Mouse (Mus musculus): ENCODE data around the gene Asmt. TPM values are rescaled to one million over a fixed set of nuclear protein-coding genes. Genes with fewer than 3 reads are reported as not detected.

Gene Asmt
- polyA plus RNA-seq (2015; fragmentation: Nextera tagmentation; extraction: Ambion mirVana): not detected in 2 replicates

DNA sequence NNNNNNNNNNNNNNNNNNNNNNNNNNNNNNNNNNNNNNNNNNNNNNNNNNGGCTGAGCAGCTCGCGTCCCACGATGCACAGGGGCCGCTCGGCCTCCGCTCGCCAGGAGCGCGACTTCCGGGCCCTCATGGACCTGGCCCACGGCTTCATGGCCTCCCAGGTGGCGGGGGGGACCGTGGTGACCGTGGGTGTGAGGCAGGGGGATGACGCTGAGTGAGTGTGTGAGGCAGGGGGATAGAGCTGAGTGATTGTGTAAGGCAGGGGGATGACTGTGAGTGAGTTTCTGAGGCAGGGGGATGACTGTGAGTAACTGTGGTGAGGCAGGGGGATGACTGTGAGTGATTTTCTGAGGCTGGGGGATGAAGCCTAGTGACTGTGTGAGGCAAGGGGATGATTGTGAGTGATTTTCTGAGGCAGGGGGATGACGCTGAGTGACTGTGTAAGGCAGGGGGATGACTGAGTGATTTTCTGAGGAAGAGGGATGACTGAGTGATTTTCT lies at the start of gene Asmt:
Gene Asmt, plus strand, starts transcription at position 51 of the 499 bp plus-strand sequence.
- Histone ChIP-seq H3K4me3 (replicated peaks; ENCODE audit: low read length) (no peak within 1 kb of the TSS), H3K27me3 (replicated peaks; ENCODE audit: control insufficient read depth, insufficient read depth, low read length) (no peaks in the 10 kb centered on the region), H3K36me3 (ENCODE audit: control insufficient read depth, insufficient read depth) (peaks cover 9% of the 10 kb centered on the region), H3K4me2 (ENCODE audit: low read length) (no peak within 1 kb of the TSS), H3K9me3 (ENCODE audit: control insufficient read depth, low read length) (peaks cover 45% of the 10 kb centered on the region), H3K9ac (replicated peaks; ENCODE audit: low read depth, low read length) (no peak within 1 kb of the TSS), H3K4me1 (replicated peaks; ENCODE audit: control insufficient read depth, insufficient read depth, low read length) (no peaks in the 10 kb centered on the region), H3K27ac (ENCODE audit: low read length) (no peak within 1 kb of the TSS)
- peak; percentile 53; the same call in 1 of the 2 replicates for ATAC-seq
- 94% methylated on average over 14 of the region's 16 CpGs for WGBS

DNA sequence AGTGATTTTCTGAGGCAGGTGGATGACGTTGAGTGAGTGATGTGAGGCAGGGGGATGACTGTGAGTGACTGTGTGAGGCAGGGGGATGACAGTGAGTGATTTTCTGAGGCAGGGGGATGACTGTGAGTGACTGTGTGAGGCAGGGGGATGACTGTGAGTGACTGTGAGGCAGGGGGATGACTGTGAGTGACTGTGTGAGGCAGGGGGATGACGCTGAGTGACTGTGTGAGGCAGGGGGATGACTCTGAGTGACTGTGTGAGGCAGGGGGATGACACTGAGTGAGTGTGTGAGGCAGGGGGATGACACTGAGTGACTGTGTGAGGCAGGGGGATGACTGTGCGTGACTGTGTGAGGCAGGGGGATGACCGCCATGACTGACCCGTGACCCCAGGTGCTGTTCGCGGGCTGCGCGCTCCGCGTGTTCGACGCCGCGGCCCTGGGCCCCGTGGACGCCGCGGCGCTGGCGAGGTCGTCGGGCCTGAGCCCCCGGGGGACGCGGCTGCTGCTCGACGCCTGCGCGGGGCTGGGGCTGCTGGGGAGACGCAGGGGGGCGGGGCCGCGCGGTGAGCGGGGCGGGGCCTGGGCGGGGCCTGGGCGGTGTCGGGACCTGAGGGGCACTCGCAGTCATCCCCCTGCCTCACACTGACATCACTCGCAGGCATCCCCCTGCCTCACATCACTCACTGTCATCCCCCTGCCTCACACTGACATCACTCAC lies 948 bp downstream of the Asmt start:
- Histone ChIP-seq H3K4me2 (ENCODE audit: low read length) (no peak overlapping the region), H3K27ac (ENCODE audit: low read length) (no peak overlapping the region), H3K4me1 (replicated peaks; ENCODE audit: control insufficient read depth, insufficient read depth, low read length) (no peaks in the 10 kb centered on the region), H3K27me3 (replicated peaks; ENCODE audit: control insufficient read depth, insufficient read depth, low read length) (no peaks in the 10 kb centered on the region), H3K9ac (replicated peaks; ENCODE audit: low read depth, low read length) (no peak overlapping the region), H3K4me3 (replicated peaks; ENCODE audit: low read length) (no peak overlapping the region), H3K36me3 (ENCODE audit: control insufficient read depth, insufficient read depth) (peaks cover 9% of the 10 kb centered on the region), H3K9me3 (ENCODE audit: control insufficient read depth, low read length) (peaks cover 47% of the 10 kb centered on the region)
- peak; percentile 82 for ATAC-seq
- 77% methylated on average over 36 of the region's 42 CpGs for WGBS

DNA sequence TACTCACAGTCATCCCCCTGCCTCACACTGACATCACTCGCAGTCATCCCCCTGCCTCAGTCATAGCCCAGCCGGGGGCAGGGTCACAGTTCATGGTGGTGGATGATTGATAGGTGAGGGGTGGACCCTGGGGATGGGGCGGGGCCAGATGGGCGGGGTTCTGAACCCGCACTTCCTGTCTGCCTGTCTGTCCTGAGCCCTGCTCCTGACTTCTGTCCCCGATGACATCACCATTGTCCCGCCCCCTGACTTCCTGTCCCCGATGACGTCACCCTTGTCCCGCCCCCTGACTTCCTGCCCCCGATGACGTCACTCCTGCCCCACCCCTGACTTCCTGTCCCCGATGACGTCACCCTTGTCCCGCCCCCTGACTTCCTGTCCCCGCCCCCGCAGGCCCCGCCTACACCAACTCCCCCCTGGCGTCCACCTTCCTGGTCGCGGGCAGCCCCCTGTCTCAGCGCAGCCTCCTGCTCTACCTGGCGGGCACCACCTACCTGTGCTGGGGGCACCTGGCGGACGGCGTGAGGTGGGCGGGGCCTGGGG lies 1.9 kb downstream of the Asmt start:
- Histone ChIP-seq H3K9me3 (ENCODE audit: control insufficient read depth, low read length) (peaks cover 47% of the 10 kb centered on the region), H3K27ac (ENCODE audit: low read length) (no peak overlapping the region), H3K9ac (replicated peaks; ENCODE audit: low read depth, low read length) (no peak overlapping the region), H3K4me1 (replicated peaks; ENCODE audit: control insufficient read depth, insufficient read depth, low read length) (no peaks in the 10 kb centered on the region), H3K4me3 (replicated peaks; ENCODE audit: low read length) (peak overlapping the region; percentile 24), H3K4me2 (ENCODE audit: low read length) (no peak overlapping the region), H3K27me3 (replicated peaks; ENCODE audit: control insufficient read depth, insufficient read depth, low read length) (no peaks in the 10 kb centered on the region), H3K36me3 (ENCODE audit: control insufficient read depth, insufficient read depth) (peaks cover 9% of the 10 kb centered on the region)
- peak; percentile 35 for ATAC-seq
- WGBS: 88% methylated on average over 27 of the region's 27 CpGs

DNA sequence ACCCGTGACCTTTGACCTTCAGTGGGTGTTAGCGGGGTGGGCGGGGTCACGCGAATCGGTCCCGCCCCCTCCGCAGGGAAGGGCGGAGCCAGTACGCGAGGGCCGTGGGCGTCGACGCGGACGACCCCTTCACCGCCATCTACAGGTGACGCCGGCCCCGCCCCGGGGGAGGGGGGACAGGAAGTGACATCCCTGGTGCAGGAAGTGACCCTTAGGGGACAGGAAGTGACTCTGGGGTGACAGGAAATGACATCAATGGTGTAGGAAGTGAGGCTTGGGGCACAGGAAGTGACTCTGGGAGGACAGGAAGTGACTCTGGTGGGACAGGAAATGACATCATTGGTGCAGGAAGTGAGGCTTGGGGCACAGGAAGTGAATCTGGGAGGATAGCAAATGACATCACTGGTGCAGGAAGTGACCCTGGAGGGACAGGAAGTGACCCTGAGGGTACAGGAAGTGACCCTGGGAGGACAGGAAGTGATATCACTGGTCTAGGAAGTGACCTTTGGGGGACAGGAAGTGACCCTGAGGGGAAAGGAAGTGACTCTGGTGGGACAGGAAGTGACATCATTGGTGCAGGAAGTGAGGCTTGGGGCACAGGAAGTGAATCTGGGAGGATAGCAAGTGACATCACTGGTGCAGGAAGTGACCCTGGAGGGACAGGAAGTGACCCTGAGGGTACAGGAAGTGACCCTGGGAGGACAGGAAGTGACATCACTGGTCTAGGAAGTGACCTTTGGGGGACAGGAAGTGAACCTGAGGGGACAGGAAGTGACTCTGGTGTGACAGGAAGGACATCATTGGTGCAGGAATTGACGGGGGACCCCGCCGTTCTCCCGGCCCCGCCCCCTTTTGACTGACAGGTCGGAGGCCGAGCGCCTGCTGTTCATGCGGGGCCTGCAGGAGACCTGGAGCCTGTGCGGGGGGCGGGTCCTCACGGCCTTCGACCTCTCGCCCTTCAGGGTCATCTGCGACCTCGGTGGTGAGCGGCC lies 2.7 kb downstream of the Asmt start:
- Histone ChIP-seq H3K4me3 (replicated peaks; ENCODE audit: low read length) (no peak overlapping the region), H3K36me3 (ENCODE audit: control insufficient read depth, insufficient read depth) (peaks cover 9% of the 10 kb centered on the region)
- no peak; the same call in 1 of the 2 replicates for ATAC-seq

DNA sequence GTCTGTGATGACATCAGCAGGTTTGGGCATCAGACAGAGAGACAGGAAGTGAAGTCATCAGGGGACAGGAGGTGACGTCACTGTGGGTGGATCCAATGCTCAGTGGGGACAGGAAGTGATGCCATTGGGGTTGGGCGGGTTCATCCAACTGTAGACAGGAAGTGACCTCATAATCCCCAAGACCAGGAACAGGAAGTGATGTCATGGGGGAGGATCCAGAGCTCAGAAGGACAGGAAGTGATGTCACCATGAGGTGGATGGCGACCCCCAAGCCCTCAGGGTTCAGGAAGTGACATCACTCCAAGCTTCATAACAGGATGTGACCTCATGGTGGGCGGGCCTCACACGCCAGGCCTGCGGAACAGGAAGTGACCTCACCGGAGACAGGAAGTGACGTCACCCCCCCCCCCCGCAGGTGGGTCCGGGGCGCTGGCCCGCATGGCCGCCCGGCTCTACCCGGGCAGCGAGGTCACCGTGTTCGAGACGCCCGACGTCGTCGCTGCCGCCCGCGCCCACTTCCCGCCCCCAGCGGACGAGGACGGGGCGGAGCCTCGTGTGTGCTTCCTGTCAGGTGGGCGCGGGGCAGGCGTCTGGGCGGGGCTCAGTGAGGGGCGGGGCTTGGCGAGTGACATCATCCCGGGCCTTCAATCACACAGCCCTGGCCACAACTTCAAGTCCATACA lies 3.6 kb downstream of the Asmt start:
- Histone ChIP-seq H3K4me3 (replicated peaks; ENCODE audit: low read length) (no peak overlapping the region), H3K27ac (ENCODE audit: low read length) (no peak overlapping the region), H3K9me3 (ENCODE audit: control insufficient read depth, low read length) (peaks cover 47% of the 10 kb centered on the region), H3K4me2 (ENCODE audit: low read length) (no peak overlapping the region), H3K9ac (replicated peaks; ENCODE audit: low read depth, low read length) (no peak overlapping the region), H3K36me3 (ENCODE audit: control insufficient read depth, insufficient read depth) (peaks cover 9% of the 10 kb centered on the region), H3K27me3 (replicated peaks; ENCODE audit: control insufficient read depth, insufficient read depth, low read length) (no peaks in the 10 kb centered on the region), H3K4me1 (replicated peaks; ENCODE audit: control insufficient read depth, insufficient read depth, low read length) (no peaks in the 10 kb centered on the region)
- WGBS: 97% methylated on average over 30 of the region's 39 CpGs
- no peak for ATAC-seq

More for the DNA sequence above, 2.7 kb downstream of the Asmt start:
- peaks cover 47% of the 10 kb centered on the region for H3K9me3 ChIP-seq (ENCODE audit: control insufficient read depth, low read length)
- H3K27ac ChIP-seq (ENCODE audit: low read length): no peak overlapping the region
- H3K9ac ChIP-seq (replicated peaks; ENCODE audit: low read depth, low read length): no peak overlapping the region
- H3K27me3 ChIP-seq (replicated peaks; ENCODE audit: control insufficient read depth, insufficient read depth, low read length): no peaks in the 10 kb centered on the region
- H3K4me1 ChIP-seq (replicated peaks; ENCODE audit: control insufficient read depth, insufficient read depth, low read length): no peaks in the 10 kb centered on the region
- no peak overlapping the region for H3K4me2 ChIP-seq (ENCODE audit: low read length)
- 89% methylated on average over 36 of the region's 39 CpGs for WGBS

DNA sequence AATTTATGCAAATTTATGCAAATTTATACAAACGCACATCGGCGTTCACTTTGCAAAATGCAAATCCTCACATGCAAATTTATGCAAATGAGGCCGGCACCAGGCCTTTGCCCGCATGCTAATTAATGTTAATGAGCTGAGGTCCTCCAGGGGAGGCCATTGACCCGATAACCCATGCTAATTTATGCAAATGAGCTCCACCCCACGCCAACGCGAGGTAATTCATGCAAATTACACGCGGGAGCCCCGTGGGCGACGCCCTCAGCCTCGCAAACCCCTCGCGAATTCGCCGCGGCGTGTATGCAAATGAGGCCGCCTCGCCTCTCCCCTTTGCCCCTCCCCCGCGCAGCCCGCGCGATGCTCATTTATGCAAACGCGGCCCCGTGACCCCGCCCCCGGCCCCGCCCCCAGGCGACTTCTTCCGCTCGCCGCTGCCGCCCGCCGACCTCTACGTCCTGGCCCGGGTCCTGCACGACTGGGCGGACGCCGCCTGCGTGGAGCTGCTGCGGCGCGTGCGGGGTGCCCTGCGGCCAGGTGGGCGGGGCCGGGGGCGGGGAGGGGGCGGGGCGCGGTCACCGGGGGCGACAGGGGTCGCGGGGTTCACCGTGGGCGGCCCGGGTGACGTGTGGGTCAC lies 4.3 kb downstream of the Asmt start:
- WGBS: 90% methylated on average over 67 of the region's 67 CpGs
- no peak overlapping the region for H3K27ac ChIP-seq (ENCODE audit: low read length)
- H3K36me3 ChIP-seq (ENCODE audit: control insufficient read depth, insufficient read depth): peaks cover 9% of the 10 kb centered on the region
- no peak overlapping the region for H3K4me3 ChIP-seq (replicated peaks; ENCODE audit: low read length)
- no peak overlapping the region for H3K4me2 ChIP-seq (ENCODE audit: low read length)
- H3K4me1 ChIP-seq (replicated peaks; ENCODE audit: control insufficient read depth, insufficient read depth, low read length): no peaks in the 10 kb centered on the region
- ATAC-seq: no peak
- H3K9me3 ChIP-seq (ENCODE audit: control insufficient read depth, low read length): peaks cover 47% of the 10 kb centered on the region
- no peaks in the 10 kb centered on the region for H3K27me3 ChIP-seq (replicated peaks; ENCODE audit: control insufficient read depth, insufficient read depth, low read length)
- no peak overlapping the region for H3K9ac ChIP-seq (replicated peaks; ENCODE audit: low read depth, low read length)

DNA sequence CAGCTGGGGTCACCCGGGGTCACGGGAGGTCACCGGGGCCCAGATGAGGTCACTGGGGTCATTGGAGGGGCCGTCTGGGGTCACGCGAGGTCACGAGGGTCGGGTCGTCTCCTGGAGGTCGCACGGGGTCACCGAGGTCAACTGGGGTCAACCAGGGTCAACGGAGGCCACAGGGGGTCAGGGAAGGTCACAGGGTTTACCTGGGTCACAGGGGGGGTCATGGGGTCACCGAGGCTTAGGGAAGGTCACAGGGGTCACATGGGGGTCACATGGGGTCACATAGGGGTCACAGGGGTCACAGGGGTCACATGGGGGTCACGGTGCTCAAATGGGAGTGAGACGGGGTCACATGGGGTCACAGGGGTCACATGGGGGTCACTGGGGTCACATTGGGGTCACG lies 4.8 kb downstream of the Asmt start:
- H3K4me1 ChIP-seq (replicated peaks; ENCODE audit: control insufficient read depth, insufficient read depth, low read length): no peaks in the 10 kb centered on the region
- no peak overlapping the region for H3K9ac ChIP-seq (replicated peaks; ENCODE audit: low read depth, low read length)
- 98% methylated on average over 17 of the region's 17 CpGs for WGBS
- H3K4me3 ChIP-seq (replicated peaks; ENCODE audit: low read length): no peak overlapping the region
- no peak overlapping the region for H3K27ac ChIP-seq (ENCODE audit: low read length)
- no peak overlapping the region for H3K4me2 ChIP-seq (ENCODE audit: low read length)
- no peaks in the 10 kb centered on the region for H3K27me3 ChIP-seq (replicated peaks; ENCODE audit: control insufficient read depth, insufficient read depth, low read length)
- H3K9me3 ChIP-seq (ENCODE audit: control insufficient read depth, low read length): peaks cover 47% of the 10 kb centered on the region
- peaks cover 9% of the 10 kb centered on the region for H3K36me3 ChIP-seq (ENCODE audit: control insufficient read depth, insufficient read depth)
- ATAC-seq: no peak

DNA sequence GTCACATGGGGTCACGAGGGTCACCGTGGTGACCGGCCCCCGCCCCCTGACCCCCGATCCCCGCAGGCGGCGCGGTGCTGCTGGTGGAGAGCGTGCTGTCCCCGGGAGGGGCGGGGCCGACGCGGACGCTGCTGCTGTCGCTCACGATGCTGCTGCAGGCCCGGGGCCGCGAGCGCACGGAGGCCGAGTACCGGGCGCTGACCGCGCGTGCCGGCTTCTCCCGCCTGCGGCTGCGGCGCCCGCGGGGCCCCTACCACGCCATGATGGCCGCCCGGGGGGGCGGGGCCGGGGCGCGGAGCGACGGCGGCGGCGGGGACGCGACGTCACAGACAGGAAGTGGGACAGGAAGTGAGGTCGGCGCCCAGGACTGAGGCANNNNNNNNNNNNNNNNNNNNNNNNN lies 5.2 kb downstream of the Asmt start:
- peaks cover 44% of the 10 kb centered on the region for H3K9me3 ChIP-seq (ENCODE audit: control insufficient read depth, low read length)
- no peak for ATAC-seq
- peaks cover 7% of the 10 kb centered on the region for H3K36me3 ChIP-seq (ENCODE audit: control insufficient read depth, insufficient read depth)
- H3K4me2 ChIP-seq (ENCODE audit: low read length): no peak overlapping the region
- H3K4me3 ChIP-seq (replicated peaks; ENCODE audit: low read length): no peak overlapping the region
- no peaks in the 10 kb centered on the region for H3K27me3 ChIP-seq (replicated peaks; ENCODE audit: control insufficient read depth, insufficient read depth, low read length)
- WGBS: 98% methylated on average over 53 of the region's 53 CpGs
- no peak overlapping the region for H3K9ac ChIP-seq (replicated peaks; ENCODE audit: low read depth, low read length)
- H3K27ac ChIP-seq (ENCODE audit: low read length): no peak overlapping the region
- no peaks in the 10 kb centered on the region for H3K4me1 ChIP-seq (replicated peaks; ENCODE audit: control insufficient read depth, insufficient read depth, low read length)

Data from forebrain, embryonic 16.5 days (tissue).